In the genomic region with DNA sequence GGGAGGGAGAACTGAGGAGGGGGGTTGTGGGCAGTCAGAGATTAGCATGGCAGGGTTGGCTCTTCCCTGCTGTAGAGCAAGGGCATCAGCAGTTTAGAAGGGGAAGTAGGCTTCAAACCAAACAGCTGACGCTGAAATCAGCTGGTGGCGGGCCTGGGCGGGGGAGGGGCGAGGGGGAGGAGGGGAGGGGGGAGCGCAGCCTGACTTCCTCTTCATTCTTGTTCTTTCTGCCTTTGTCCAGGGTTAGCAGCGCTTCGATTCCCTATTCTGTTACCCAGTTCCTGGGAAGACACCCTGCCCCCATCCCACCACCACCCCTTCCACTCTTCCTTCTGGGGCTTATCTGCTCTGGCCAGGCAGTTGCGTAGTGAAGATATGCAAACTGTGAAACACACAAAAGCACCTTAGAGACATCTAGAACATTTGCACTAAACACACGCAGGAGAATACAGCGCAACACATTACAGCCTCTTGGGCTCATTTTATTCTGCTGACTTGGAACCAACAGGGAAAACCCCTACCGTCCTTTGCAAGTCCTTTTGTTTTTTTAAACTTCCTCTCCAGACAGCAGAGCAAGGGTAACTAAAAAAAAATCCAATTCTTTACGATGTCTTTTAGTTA, we compare ENCODE assay signal across 8 mouse cellular contexts.
DNase-seq lines count a peak whose midpoint lies in the region; ATAC-seq lines count a peak whose summit lies in the region.

No protein-coding gene starts in this region.

- peaks cover 11% of the 10 kb centered on the region for H3K4me1 ChIP-seq in hindbrain, embryonic 12.5 days
- peaks cover 74% of the 10 kb centered on the region for H3K4me1 ChIP-seq in liver, embryonic 12.5 days

- peak; percentile 90 for ATAC-seq in erythroid progenitor cell, adult 5-6 weeks (replicated peaks; ENCODE audit: low FRiP score, poor library complexity, severe bottlenecking)
- peak; percentile 88 for ATAC-seq in hindbrain, embryonic 12.5 days (ENCODE audit: low FRiP score)
- ATAC-seq in liver, embryonic 12.5 days = peak; percentile 98

- no peaks in the 10 kb centered on the region for H3K27me3 ChIP-seq in hindbrain, embryonic 12.5 days
- H3K27me3 ChIP-seq in liver, embryonic 12.5 days (replicated peaks) = no peaks in the 10 kb centered on the region

- no peaks in the 10 kb centered on the region for H3K36me3 ChIP-seq in hindbrain, embryonic 12.5 days
- no peaks in the 10 kb centered on the region for H3K36me3 ChIP-seq in liver, embryonic 12.5 days

- 0 out of 2 replicates have a peak overlapping the region, but pooled peaks have one; percentile 13 for H3K27ac ChIP-seq in hindbrain, embryonic 12.5 days
- H3K27ac ChIP-seq in liver, embryonic 12.5 days = peak overlapping the region; percentile 94

- DNase-seq in A20 (ENCODE audit: low read depth, low spot score) (peak; percentile 63), ES-CJ7 (ENCODE audit: low read depth, low spot score) (peak; percentile 59)
- DNase-seq in monocyte, adult 2 months (ENCODE audit: low read depth in 1 of 2, low spot score in 2 of 2) = peak; percentile 27 to 55
- peak; percentile 44 to 65 for DNase-seq in thymus, adult 18-20 months
- no peak for DNase-seq in cerebellum, adult 9-10 months

- H3K4me3 ChIP-seq in hindbrain, embryonic 12.5 days = no peak overlapping the region
- peak overlapping the region; percentile 35 for H3K4me3 ChIP-seq in liver, embryonic 12.5 days

- no peak overlapping the region for H3K9ac ChIP-seq in hindbrain, embryonic 12.5 days
- peak overlapping the region; percentile 57 for H3K9ac ChIP-seq in liver, embryonic 12.5 days

- H3K4me2 ChIP-seq in hindbrain, embryonic 12.5 days (replicated peaks) = peak overlapping the region; percentile 44
- peak overlapping the region; percentile 70 for H3K4me2 ChIP-seq in liver, embryonic 12.5 days

- no peaks in the 10 kb centered on the region for H3K9me3 ChIP-seq in hindbrain, embryonic 12.5 days (replicated peaks)
- H3K9me3 ChIP-seq in liver, embryonic 12.5 days (replicated peaks) = no peaks in the 10 kb centered on the region

- WGBS in hindbrain, embryonic 12.5 days = 18% methylated on average over 7 of the region's 12 CpGs
- WGBS in liver, embryonic 12.5 days (ENCODE audit: insufficient replicate concordance) = 6% methylated on average over 10 of the region's 12 CpGs
